Mouse (Mus musculus): ENCODE data around the gene Lyrm9.

The Lyrm9 gene

GRCm38 (mm10) chr11:78814461-78814941 lies 11.9 kb upstream of the Lyrm9 start:
- no peak for DNase-seq (ENCODE audit: low read depth, low spot score)

- no peak for DNase-seq (ENCODE audit: low read depth, low spot score)
These were observed 10.2 kb upstream of the Lyrm9 start for GRCm38 (mm10) chr11:78815986-78816792.

- DNase-seq (ENCODE audit: low read depth, low spot score), result no peak
These were observed 8.9 kb upstream of the Lyrm9 start for GRCm38 (mm10) chr11:78817311-78818022.

- DNase-seq (ENCODE audit: low read depth, low spot score), result no peak
These were observed 5.9 kb upstream of the Lyrm9 start for GRCm38 (mm10) chr11:78820337-78821000.

GRCm38 (mm10) chr11:78822792-78823498 lies 3.4 kb upstream of the Lyrm9 start:
- DNase-seq (ENCODE audit: low read depth, low spot score), result peak; percentile 68

- no peak for DNase-seq (ENCODE audit: low read depth, low spot score)
These were observed 1.2 kb downstream of the Lyrm9 start for GRCm38 (mm10) chr11:78827546-78827945.

DNA sequence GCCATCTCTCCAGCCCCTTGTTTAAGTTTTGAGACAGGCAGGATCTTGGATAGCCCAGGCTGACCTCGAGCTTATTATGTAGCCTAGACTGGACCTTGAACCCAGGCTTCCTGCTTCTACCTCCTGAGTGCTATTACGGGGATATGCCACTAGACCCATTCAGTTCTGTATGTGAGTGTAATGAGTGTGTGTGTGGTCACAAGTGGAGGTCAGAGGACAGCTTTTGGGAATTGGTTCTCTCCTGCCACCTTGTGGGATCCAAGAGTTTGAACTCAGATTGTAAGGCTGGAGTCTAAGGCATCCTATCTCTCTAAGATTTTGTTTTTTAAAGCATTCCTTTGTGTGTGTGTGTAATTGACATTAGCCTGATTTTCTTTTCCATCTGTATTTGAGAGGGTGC lies 2.0 kb downstream of the Lyrm9 start:
- no peak for DNase-seq (ENCODE audit: low read depth, low spot score)

DNA sequence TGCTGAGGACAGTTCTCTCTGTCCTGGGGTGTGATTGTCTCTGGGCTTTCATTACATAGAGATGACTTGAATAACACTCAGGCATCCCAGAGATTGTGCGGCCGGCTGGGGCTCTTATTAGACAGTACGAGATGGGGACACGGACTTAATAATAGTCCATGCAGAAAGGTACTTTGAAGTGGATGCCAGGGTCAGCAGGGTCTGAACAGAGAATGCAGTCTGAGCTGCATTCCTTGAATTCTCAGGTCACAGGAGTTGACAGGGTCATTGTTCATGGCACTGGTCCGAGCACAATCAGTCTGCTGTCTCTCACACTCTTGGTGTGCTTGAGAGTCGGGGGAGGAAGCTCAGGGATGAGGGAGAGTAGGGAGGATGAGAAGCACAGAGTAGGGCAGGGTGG lies 3.0 kb downstream of the Lyrm9 start:
- no peak for DNase-seq (ENCODE audit: low read depth, low spot score)

DNA sequence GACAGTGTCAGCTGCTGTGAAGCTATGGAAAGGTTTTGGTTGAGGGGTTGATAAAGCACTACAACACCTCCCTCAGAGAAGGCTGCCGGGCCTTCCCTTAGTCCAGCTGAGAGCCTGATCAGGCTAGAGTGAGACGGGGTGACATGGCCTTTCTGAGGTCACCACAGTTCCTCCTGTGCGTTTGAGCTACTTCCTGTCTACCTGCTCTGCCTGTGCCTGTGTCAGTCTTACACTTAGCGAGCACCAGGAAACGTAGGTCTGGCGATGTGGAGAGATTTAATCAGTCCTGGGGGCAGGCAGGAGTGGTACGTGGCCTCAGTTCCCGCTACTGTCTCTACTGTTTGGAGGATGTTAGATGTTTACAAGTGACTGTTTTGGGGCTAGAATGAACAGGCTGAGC lies 3.8 kb downstream of the Lyrm9 start:
- peak; percentile 72 for DNase-seq (ENCODE audit: low read depth, low spot score)

GRCm38 (mm10) chr11:78831716-78832115 lies 5.3 kb downstream of the Lyrm9 start:
- no peak for DNase-seq (ENCODE audit: low read depth, low spot score)

- DNase-seq (ENCODE audit: low read depth, low spot score), result no peak
These were observed 5.8 kb downstream of the Lyrm9 start for GRCm38 (mm10) chr11:78832117-78832726.

DNA sequence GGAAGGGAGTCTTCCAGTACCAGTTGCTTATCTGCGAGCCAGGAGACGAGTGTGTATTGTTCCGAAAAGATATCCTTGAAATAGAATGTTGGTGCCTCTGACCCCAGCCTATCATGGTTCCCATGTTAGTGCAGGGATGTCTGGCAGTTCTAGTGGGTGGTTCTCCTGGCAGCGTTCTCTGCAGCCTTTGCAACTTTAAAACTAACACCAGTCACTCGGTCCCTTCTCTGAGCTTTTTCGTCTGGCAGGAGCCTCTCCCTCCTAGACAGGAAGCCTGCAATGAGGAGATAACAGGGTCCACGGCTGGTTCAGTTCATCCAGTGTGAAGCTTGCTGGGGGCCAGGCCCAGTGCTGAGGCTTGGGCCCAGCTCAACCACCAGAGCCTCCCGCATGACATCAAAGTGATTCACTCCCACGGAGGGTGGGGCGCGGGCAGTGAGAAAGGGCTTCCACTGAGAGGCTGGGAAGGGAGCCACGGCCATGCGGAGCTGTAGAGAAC lies 6.5 kb downstream of the Lyrm9 start:
- DNase-seq (ENCODE audit: low read depth, low spot score), result no peak

- no peak for DNase-seq (ENCODE audit: low read depth, low spot score)
These were observed 10.1 kb downstream of the Lyrm9 start for GRCm38 (mm10) chr11:78836486-78836885.

DNA sequence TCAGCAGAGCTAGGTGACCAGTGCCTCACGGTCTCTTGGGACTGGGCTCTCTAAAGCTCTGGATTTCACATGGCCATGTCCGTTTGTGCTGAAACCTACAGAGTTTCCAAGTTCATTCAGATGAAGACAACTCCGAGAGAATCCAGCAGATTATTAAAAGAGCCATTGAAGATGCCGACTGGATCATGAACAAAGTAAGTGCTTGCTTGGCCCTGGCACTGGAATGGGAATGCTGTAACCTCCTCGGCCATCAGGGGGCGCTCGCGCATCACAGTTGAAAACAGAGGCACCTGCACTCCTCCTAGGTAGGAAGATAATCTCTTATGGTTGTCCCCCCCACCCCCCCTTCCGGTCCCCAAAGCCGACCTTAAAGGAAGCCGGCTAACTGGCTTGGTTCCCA lies 11.6 kb downstream of the Lyrm9 start:
- peak; percentile 69 for DNase-seq (ENCODE audit: low read depth, low spot score)

DNA sequence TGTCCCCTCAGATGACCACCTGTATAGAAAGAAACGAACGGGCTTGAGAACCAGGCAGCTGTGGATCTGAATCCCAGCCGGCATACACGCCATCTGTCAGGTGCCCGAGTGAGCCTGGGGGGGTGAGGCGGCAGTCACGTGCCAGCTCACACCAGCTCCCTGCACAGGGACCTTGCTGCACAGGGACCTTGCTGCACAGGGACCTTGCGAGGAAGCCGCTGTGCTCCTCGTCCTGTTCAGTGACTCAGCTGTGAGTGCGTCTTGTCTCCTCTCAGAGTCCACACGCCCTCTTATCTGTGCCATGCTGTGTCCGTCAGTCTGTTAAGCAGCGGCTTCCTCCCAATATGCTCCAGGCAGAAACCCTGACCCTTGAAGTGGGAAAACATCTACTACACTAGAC lies 13.1 kb downstream of the Lyrm9 start:
- DNase-seq (ENCODE audit: low read depth, low spot score), result no peak

DNA sequence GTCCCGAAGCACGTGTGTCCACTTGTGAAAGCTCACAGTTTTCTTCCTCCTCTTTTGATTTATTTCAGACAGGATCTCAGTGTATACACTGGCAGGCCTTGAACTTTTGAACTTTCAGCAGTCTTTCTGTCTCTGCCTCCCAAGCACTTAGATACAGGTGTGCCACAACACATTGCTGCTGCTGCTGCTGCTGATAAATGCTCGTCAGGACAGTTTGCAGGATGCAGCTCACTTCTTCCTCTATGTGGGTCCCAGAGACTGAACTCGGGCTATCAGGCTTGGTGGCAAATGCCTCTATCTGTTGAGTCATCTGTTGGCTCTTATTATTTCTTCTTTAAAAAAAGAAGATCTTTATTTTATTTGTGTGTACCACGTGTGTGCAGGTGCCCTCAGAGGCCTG lies 13.8 kb downstream of the Lyrm9 start:
- DNase-seq (ENCODE audit: low read depth, low spot score), result no peak

GRCm38 (mm10) chr11:78841987-78842386 lies 15.6 kb downstream of the Lyrm9 start:
- no peak for DNase-seq (ENCODE audit: low read depth, low spot score)

DNA sequence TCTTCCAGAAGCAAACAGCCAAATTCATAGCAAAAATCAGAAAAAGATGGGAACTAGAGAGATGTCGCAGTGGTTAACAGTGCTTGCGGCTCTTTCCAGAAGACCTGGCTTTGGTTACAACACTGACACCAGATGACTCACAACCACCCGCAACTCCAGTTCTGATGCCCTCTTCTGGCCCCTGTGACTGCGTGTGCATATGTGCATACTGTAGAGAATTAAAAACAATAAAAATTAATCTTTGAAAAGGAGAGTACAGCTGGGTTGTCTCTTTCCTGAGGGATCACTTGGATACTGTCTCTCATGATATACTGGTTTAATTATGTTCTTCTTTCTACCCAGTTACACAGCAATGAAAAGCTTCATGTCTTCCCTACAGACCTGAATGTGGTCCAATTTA lies 20.2 kb downstream of the Lyrm9 start:
- DNase-seq (ENCODE audit: low read depth, low spot score), result no peak

- DNase-seq (ENCODE audit: low read depth, low spot score), result peak; percentile 31
These were observed 21.8 kb downstream of the Lyrm9 start for GRCm38 (mm10) chr11:78847884-78848848.

GRCm38 (mm10) chr11:78849859-78850258 lies 23.5 kb downstream of the Lyrm9 start:
- no peak for DNase-seq (ENCODE audit: low read depth, low spot score)

Data from CD4-positive helper T cell, adult 2 months (primary cell).